Mouse (Mus musculus) bone marrow, adult 2 months (tissue): ENCODE data around the gene Fchsd2. TPM values are rescaled to one million over a fixed set of nuclear protein-coding genes. Genes with fewer than 3 reads are reported as not detected.
"Not testable (repeated sequence)": the region's sequence is repeated elsewhere in the genome, so short reads cannot be mapped to it uniquely, and the experiment has no call there.

Source experiments
- H3K27ac ChIP-seq: fragments of 200-500 bp; 2 replicates; pipeline ENCODE4 v1.5.1; 2012; ENCODE audit warnings: low read depth, mild to moderate bottlenecking, control low read depth, inconsistent platforms, low read length; ENCODE audit not compliant: control insufficient read depth, poor library complexity, insufficient read depth
- H3K4me1 ChIP-seq: fragments of 200-500 bp; 2 replicates; pipeline ENCODE4 v1.6.1; 2011; ENCODE audit warnings: low read length; ENCODE audit not compliant: control insufficient read depth, insufficient read depth
- H3K4me3 ChIP-seq: fragments of 200-500 bp; replicated peaks from 2 replicates; pipeline ENCODE3; 2011; ENCODE audit warnings: mild to moderate bottlenecking, low read depth, low read length, control low read depth; ENCODE audit not compliant: control insufficient read depth
- CTCF ChIP-seq: fragments of 200-500 bp; IDR thresholded peaks from 2 replicates; pipeline ENCODE4 v1.5.1; 2011; ENCODE audit warnings: low read length, control low read depth; ENCODE audit not compliant: control insufficient read depth, insufficient read depth
- POLR2A ChIP-seq: fragments of 200-500 bp; IDR thresholded peaks from 2 replicates; pipeline ENCODE4 v1.6.1; 2011; ENCODE audit warnings: low read depth, mild to moderate bottlenecking, control low read depth, low read length, borderline replicate concordance; ENCODE audit not compliant: control insufficient read depth
- WGBS: fragments of 180-500 bp; shearing (Covaris S2); methylation state at CpG from one replicate; pipeline ENCODE4 v1.1.7; 2018; 5-methylcytosine and 5-hydroxymethylcytosine counted together
- polyA plus RNA-seq: library from polyadenylated mRNA; stranded (reverse); fragments of >200 nt; gene quantifications from 2 replicates; pipeline ENCODE4 v1.2.4, GENCODE M21; 2011; ENCODE audit warnings: low replicate concordance; ENCODE audit not compliant: missing spikeins, insufficient read depth, insufficient read length

Fchsd2 gene
- polyA plus RNA-seq, 1 experiment: 22.6 TPM

DNA sequence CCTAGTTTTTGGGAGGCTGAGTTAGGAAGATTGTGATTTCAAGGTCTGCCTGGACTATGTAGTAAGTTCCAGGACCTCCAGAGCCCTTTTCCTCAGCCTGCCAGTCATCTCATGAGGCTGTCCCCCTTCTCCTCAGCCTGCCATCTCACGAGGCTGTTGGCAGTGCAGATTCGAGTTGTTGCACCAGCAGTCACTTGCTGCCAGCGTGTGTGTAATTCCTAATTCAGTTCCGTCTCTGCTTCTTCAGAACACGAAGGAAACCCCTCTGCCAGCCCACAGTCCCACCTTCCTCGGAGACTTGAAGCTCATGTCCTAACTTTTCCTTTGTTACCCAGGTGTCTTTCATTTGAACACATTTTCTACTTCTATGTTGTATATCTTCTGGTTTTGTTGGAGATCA lies 38.6 kb downstream of the Fchsd2 start:
- Histone ChIP-seq H3K4me3 (no peak overlapping the region), H3K4me1 (no peaks in the 10 kb centered on the region; the same call in 1 of the 2 replicates), H3K27ac (no peak overlapping the region)
- TF ChIP-seq POLR2A (no peak), CTCF (no peak)
- 52% methylated on average over 6 of the region's 6 CpGs for WGBS

- Histone ChIP-seq H3K27ac (no peak overlapping the region), H3K4me1 (no peaks in the 10 kb centered on the region; the same call in 1 of the 2 replicates), H3K4me3 (no peak overlapping the region)
- WGBS: 79% methylated on average over 2 of the region's 2 CpGs
- TF ChIP-seq CTCF (no peak), POLR2A (no peak)
Observed at GRCm38 (mm10) chr7:101133591-101133990, 40.9 kb downstream of the Fchsd2 start.

- no peaks in the 10 kb centered on the region; the same call in 1 of the 2 replicates for H3K4me1 ChIP-seq
- TF ChIP-seq CTCF (no peak), POLR2A (no peak)
- WGBS: 79% methylated on average over 2 of the region's 2 CpGs
- no peak overlapping the region for H3K4me3 ChIP-seq
- H3K27ac ChIP-seq: no peak overlapping the region
Observed at GRCm38 (mm10) chr7:101134117-101134516, 41.5 kb downstream of the Fchsd2 start.

- WGBS: 2% methylated on average over 1 of the region's 1 CpGs
- Histone ChIP-seq H3K4me1 (no peaks in the 10 kb centered on the region; the same call in 1 of the 2 replicates), H3K27ac (no peak overlapping the region), H3K4me3 (no peak overlapping the region)
- TF ChIP-seq CTCF (no peak), POLR2A (no peak)
Observed at GRCm38 (mm10) chr7:101138819-101139218, 46.2 kb downstream of the Fchsd2 start.

DNA sequence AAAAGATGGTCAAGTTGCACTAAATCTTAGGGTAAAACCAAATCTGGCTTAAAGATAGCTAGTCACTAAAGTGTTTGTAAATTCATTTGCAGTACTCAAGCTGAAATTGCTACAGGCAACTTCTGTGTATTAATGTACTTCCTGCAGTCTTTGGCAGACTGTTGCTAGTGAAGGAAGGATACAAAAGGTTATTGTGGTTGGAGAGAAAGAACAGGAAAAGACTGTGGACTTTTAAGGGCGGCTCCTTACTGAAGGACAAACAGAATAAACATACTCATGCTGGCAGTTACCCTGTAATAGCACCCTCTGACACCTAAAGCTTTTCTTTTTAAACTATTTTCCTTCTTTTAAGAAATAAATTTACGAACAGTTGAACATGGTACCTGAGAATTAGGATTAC lies 50.2 kb downstream of the Fchsd2 start:
- no peak for TF ChIP-seq POLR2A
- TF ChIP-seq CTCF: no peak
- WGBS: 39% methylated on average over 2 of the region's 2 CpGs
- H3K4me3 ChIP-seq: no peak overlapping the region
- no peaks in the 10 kb centered on the region for H3K4me1 ChIP-seq
- no peak overlapping the region for H3K27ac ChIP-seq

DNA sequence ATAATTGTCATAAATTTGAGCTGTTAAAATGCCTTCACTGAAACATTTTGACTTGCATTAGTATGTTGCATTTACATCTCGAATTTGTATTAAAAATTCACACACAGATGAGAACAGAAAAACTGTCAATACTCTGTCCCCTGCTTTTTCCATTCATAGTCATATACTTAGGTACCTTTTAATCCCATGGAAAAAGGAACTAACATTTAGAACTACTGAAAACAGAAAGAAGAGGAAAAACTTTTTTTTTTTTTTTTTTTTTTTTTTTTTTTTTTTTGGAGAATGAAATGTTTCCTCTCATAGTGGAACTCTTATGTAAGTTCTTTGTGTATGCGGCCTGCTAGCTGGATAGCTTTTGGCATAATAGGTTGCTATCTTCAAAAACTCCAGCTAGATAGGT lies 51.6 kb downstream of the Fchsd2 start:
- no peak overlapping the region for H3K27ac ChIP-seq
- WGBS: 37% methylated on average over 2 of the region's 2 CpGs
- no peak overlapping the region for H3K4me3 ChIP-seq
- no peaks in the 10 kb centered on the region for H3K4me1 ChIP-seq
- TF ChIP-seq CTCF: no peak
- no peak for TF ChIP-seq POLR2A

DNA sequence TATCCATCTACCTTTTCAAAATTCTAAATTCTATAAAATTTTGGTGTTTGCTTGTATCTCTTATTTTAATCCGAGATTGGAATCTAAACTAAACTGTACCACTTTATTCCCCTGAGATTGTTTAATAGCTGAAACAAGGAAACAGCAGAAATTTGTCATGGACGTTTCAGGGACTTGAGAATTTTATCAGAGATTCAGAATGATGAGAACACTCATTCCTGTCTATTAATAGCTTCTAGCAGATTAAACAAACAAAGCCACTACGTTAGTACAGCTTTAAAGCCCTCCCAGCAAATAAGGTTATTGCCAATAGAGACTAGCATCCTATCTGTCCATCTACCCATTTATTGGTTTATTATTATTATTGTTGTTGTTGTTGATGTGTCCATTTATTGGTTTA lies 56.4 kb downstream of the Fchsd2 start:
- TF ChIP-seq POLR2A (no peak), CTCF (no peak)
- Histone ChIP-seq H3K4me1 (no peaks in the 10 kb centered on the region), H3K4me3 (no peak overlapping the region), H3K27ac (no peak overlapping the region)
- 68% methylated on average over 3 of the region's 3 CpGs for WGBS

DNA sequence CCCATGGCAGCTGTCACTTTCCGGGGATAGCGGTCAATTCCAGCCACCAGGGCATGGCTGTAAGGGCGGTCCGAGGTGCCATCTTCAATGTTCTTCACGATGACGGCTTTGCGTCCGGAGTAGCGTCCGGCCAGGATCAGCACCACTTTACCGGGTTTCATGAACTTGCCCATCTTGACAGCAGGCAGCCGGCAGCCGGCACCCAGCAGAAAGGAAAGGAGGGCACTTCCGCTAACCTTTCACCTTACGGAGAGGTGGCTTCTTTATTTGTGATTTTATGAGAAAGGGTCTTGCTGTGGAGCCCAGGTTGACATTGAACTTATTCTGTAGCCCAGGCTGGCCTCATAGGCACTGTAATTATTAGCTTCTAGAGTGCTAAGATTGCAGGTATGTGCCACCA lies 62.2 kb downstream of the Fchsd2 start:
- WGBS: 92% methylated on average over 15 of the region's 15 CpGs
- H3K4me3 ChIP-seq, H3K27ac ChIP-seq, H3K4me1 ChIP-seq: not testable (repeated sequence)

DNA sequence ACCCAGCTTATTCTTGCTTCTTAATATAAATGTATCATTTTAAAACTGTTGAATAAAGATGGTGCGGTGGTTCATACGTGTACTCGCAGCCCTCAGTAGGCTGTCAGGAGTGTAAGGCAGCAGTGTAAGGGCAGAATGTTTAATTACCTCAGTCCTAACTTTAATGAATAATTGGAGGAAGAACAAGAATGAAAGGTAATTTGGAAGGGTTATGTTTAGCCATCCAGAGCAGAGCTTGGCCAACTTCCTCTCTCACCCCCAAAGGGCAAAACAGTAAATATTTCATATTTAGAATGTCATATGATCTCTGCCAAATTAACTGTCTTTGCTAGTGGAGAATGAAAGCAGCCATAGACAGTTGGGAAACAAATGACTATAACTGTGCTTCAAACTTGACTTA lies 62.6 kb downstream of the Fchsd2 start:
- WGBS: 86% methylated on average over 3 of the region's 3 CpGs
- Histone ChIP-seq H3K27ac (no peak overlapping the region), H3K4me3 (no peak overlapping the region), H3K4me1 (peaks cover 1% of the 10 kb centered on the region)
- TF ChIP-seq CTCF (no peak), POLR2A (no peak)

DNA sequence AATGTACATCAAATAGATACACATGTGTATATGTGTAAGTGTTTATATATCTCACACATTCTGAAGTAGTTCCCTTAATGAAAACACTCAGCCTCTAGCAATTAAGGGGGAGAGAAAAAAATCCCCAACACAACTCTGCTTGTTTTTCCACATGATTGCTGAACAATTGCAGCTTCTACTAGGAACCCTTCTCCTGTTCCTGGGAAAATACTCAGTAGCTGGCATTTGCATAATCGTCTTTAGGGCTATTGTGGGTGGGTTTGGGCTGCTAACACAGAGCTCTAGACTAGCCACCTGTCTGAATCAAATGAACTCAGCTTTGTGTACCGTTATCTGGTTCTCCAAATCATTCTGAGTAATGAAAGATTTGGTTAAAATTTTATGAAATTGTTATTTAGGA lies 67.6 kb downstream of the Fchsd2 start:
- Histone ChIP-seq H3K4me3 (no peak overlapping the region), H3K27ac (no peak overlapping the region), H3K4me1 (no peaks in the 10 kb centered on the region)
- WGBS: 65% methylated on average over 2 of the region's 2 CpGs
- TF ChIP-seq CTCF: no peak
- TF ChIP-seq POLR2A: no peak
